Mouse (Mus musculus) hindbrain, embryonic 11.5 days (tissue): ENCODE results near the gene Susd2. TPM values are rescaled to one million over a fixed set of nuclear protein-coding genes. Genes with fewer than 3 reads are reported as not detected.

Experiments used
- polyA plus RNA-seq: library from polyadenylated mRNA; unstranded; fragments of >200 nt; fragmentation: Nextera tagmentation; extraction: Ambion mirVana; gene quantifications from 2 replicates; pipeline ENCODE4 v1.2.1, GENCODE M21; 2014

Gene Susd2
- polyA plus RNA-seq, 1 experiment from 2014 or later, result 2.1 TPM

Other genes starting within 250 kb of the Susd2 start
- 0.11 TPM in 1 of 2 replicates, not detected in the other for gene Upb1, start 242.9 kb downstream of the Susd2 start, polyA plus RNA-seq
- 180 and 205 TPM in 2 replicates for gene Snrpd3, start 126.5 kb downstream of the Susd2 start, polyA plus RNA-seq
- gene Gucd1, start 126.0 kb downstream of the Susd2 start, polyA plus RNA-seq, result 26.7 and 29.8 TPM in 2 replicates
- gene Lrrc75b, start 83.7 kb downstream of the Susd2 start, polyA plus RNA-seq, result 4.8 and 6.2 TPM in 2 replicates
- gene Ggt1, start 82.4 kb downstream of the Susd2 start, polyA plus RNA-seq, result 1.7 and 2.2 TPM in 2 replicates
- 0.31 and 0.66 TPM in 2 replicates for gene Ggt5, start 54.7 kb downstream of the Susd2 start, polyA plus RNA-seq
- gene Cabin1, start 120.3 kb upstream of the Susd2 start, polyA plus RNA-seq, result 34.8 and 40.9 TPM in 2 replicates
- gene Ddt, start 129.4 kb upstream of the Susd2 start, polyA plus RNA-seq, result 89.1 and 91.7 TPM in 2 replicates
- gene Gm20441, start 136.9 kb upstream of the Susd2 start, polyA plus RNA-seq, result not detected in 2 replicates
- gene Gstt3, start 137.4 kb upstream of the Susd2 start, polyA plus RNA-seq, result 1.9 and 2.4 TPM in 2 replicates
- 5.0 and 5.6 TPM in 2 replicates for gene Gstt1, start 154.6 kb upstream of the Susd2 start, polyA plus RNA-seq
- not detected in 2 replicates for gene Gstt4, start 178.5 kb upstream of the Susd2 start, polyA plus RNA-seq
- gene Gstt2, start 193.4 kb upstream of the Susd2 start, polyA plus RNA-seq, result 7.8 and 10.0 TPM in 2 replicates
- 1,947 and 1,962 TPM in 2 replicates for gene Mif, start 216.2 kb upstream of the Susd2 start, polyA plus RNA-seq
- gene Derl3, start 249.4 kb upstream of the Susd2 start, polyA plus RNA-seq, result 2.9 and 3.3 TPM in 2 replicates